Mouse (Mus musculus) limb, embryonic 14.5 days (tissue): ENCODE measurements around the gene Rbm20. TPM values are rescaled to one million over a fixed set of nuclear protein-coding genes. Genes with fewer than 3 reads are reported as not detected.

Source experiments
- ATAC-seq: fragments of 200-750 bp; cut with Nextera tagmentation; 2 replicates; pipeline ENCODE4 v1.8.0; 2017; ENCODE audit warnings: low read depth, moderate number of reproducible peaks, moderate TSS enrichment; ENCODE audit not compliant: low FRiP score
- DNase-seq: peaks from one replicate; pipeline ENCODE4 v3.0.0-alpha.2; 2015; ENCODE audit warnings: low spot score
- H3K27ac ChIP-seq: fragments of 300-500 bp; sonication (generic); replicated peaks from 2 replicates; pipeline ENCODE4 v1.5.1; 2014; ENCODE audit warnings: low read depth, mild to moderate bottlenecking, low read length, moderate library complexity, mixed read lengths
- H3K27me3 ChIP-seq: fragments of 300-500 bp; sonication (generic); 2 replicates; pipeline ENCODE4 v1.6.1; 2014; ENCODE audit warnings: low read length, mixed read lengths; ENCODE audit not compliant: control insufficient read depth, insufficient read depth
- H3K36me3 ChIP-seq: fragments of 300-500 bp; sonication (generic); 2 replicates; pipeline ENCODE4 v1.6.1; 2014; ENCODE audit warnings: mild to moderate bottlenecking, low read length, moderate library complexity, mixed read lengths; ENCODE audit not compliant: control insufficient read depth, insufficient read depth
- H3K4me1 ChIP-seq: fragments of 300-500 bp; sonication (generic); 2 replicates; pipeline ENCODE4 v1.6.1; 2014; ENCODE audit warnings: antibody characterized with exemption, low read length, mixed read lengths; ENCODE audit not compliant: control insufficient read depth, insufficient read depth
- H3K4me2 ChIP-seq: fragments of 300-500 bp; sonication (generic); replicated peaks from 2 replicates; pipeline ENCODE4 v1.6.1; 2014; ENCODE audit warnings: low read depth, mild to moderate bottlenecking, low read length, moderate library complexity; ENCODE audit not compliant: severe bottlenecking
- H3K4me3 ChIP-seq: fragments of 300-500 bp; sonication (generic); replicated peaks from 2 replicates; pipeline ENCODE4 v1.5.1; 2014; ENCODE audit warnings: low read length
- H3K9ac ChIP-seq: fragments of 300-500 bp; sonication (generic); 2 replicates; pipeline ENCODE4 v1.6.1; 2014; ENCODE audit warnings: mild to moderate bottlenecking, low read depth, low read length, moderate library complexity; ENCODE audit not compliant: severe bottlenecking
- H3K9me3 ChIP-seq: fragments of 300-500 bp; sonication (generic); 2 replicates; pipeline ENCODE4 v1.6.1; 2016; ENCODE audit warnings: low read length; ENCODE audit not compliant: control insufficient read depth
- POLR2A ChIP-seq: fragments of 200-500 bp; IDR thresholded peaks from 2 replicates; pipeline ENCODE4 v1.8.0; 2012; ENCODE audit warnings: inconsistent platforms, mild to moderate bottlenecking, moderate library complexity, borderline replicate concordance; ENCODE audit not compliant: insufficient read depth, insufficient read length; ENCODE audit errors: extremely low read depth
- WGBS: fragments of 180-500 bp; shearing (Covaris S2); extraction: QIAGEN DNeasy Blood & Tissue Kit; methylation state at CpG from one replicate; pipeline ENCODE4 v1.1.7; 2014; 5-methylcytosine and 5-hydroxymethylcytosine counted together
- polyA plus RNA-seq, 2 experiments: library from polyadenylated mRNA; depleted of rRNA in 1 of 2; stranded (reverse) in 1 of 2; unstranded in 1 of 2; fragments of >200 nt; fragmentation: Nextera tagmentation in 1 of 2; extraction: Ambion mirVana in 1 of 2; gene quantifications; 2 replicates each; pipeline versions ENCODE4 v1.2.1 to v1.2.3; 2012 to 2014

Gene Rbm20
- polyA plus RNA-seq, 2 experiments: 5.5 to 10.0 TPM

DNA sequence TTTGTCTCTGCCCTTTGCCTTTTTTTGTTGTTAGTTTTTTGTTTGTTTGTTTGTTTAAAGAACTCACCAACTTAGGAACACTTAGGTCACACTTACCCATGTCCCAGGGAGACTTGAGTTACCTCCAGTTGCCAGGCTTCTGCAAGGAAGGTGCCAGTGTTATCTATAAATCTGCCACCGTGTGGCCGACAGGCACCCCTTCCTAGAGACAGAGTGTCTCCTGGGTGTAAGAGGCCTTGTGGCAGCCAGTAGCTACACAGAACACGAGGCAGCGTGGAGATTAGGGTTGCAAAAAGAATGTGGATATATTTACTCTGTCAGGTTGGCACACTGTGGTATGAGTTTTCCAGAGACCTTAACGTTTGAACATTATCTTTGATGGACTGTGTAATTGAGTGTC lies 29.1 kb upstream of the Rbm20 start:
- no peaks in the 10 kb centered on the region for H3K27me3 ChIP-seq
- no peaks in the 10 kb centered on the region for H3K9me3 ChIP-seq
- WGBS: 37% methylated on average over 5 of the region's 5 CpGs
- no peak for ATAC-seq
- TF ChIP-seq POLR2A: no peak
- no peak for DNase-seq
- no peak overlapping the region for H3K4me2 ChIP-seq
- peaks cover 39% of the 10 kb centered on the region for H3K36me3 ChIP-seq
- no peak overlapping the region for H3K4me3 ChIP-seq
- 0 out of 2 replicates have a peak, but pooled peaks cover 4% of the 10 kb centered on the region for H3K4me1 ChIP-seq
- H3K27ac ChIP-seq: no peak overlapping the region
- H3K9ac ChIP-seq: no peak overlapping the region

DNA sequence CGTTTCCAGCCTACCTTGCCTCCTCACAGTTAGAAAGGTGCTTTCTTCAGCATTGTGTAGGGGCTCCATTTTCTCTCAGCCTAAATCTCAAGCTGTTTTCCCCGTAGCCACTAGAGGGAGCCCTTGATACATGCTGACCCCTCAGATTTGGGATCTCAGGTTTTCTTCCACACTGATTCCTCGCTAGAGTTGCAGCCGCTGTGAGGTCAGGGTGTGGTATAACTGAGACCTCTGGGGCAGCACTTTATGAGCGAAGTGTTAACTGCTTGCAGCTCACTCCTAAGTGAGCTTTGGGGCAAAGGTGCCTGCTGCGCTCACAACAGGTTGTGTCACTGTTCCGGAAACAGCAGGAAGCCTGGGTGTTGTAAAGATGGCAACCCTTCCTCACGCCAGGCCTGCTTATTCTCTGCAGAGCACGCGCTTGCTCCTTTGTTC lies 28.3 kb upstream of the Rbm20 start:
- Histone ChIP-seq H3K9me3 (no peaks in the 10 kb centered on the region), H3K9ac (no peak overlapping the region), H3K4me2 (0 out of 2 replicates have a peak overlapping the region, but pooled peaks have one; percentile 24), H3K27me3 (no peaks in the 10 kb centered on the region), H3K4me3 (no peak overlapping the region), H3K4me1 (peaks cover 8% of the 10 kb centered on the region), H3K27ac (no peak overlapping the region), H3K36me3 (peaks cover 31% of the 10 kb centered on the region)
- WGBS: 11% methylated on average over 10 of the region's 10 CpGs
- peak; percentile 67 for ATAC-seq
- no peak for TF ChIP-seq POLR2A
- peak; percentile 76 for DNase-seq

DNA sequence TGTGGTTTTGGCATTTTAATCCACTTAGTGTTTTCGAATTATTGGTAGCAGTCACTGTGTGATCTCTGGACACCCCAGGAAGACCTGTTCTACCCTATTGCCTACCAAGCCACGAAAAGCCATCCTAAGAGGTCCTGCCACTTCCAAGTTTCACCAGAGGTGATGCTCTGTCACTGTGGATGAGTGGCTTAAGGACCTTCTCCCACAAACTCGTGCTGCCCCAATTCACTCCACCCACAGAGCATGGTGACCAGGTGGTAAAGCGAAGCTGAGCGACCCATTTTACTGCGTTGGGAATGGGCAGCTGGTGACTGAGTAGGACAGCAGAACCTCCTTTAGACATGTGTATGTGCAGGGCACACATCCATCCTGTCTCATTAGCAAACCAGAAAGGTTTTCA lies 27.7 kb upstream of the Rbm20 start:
- no peaks in the 10 kb centered on the region for H3K27me3 ChIP-seq
- ATAC-seq (no peak), DNase-seq (no peak)
- no peak overlapping the region for H3K27ac ChIP-seq
- H3K4me2 ChIP-seq: no peak overlapping the region
- H3K4me3 ChIP-seq: no peak overlapping the region
- 63% methylated on average over 6 of the region's 6 CpGs for WGBS
- no peak for TF ChIP-seq POLR2A
- H3K9me3 ChIP-seq: no peaks in the 10 kb centered on the region
- H3K36me3 ChIP-seq: peaks cover 28% of the 10 kb centered on the region
- no peak overlapping the region for H3K9ac ChIP-seq
- peaks cover 14% of the 10 kb centered on the region for H3K4me1 ChIP-seq

DNA sequence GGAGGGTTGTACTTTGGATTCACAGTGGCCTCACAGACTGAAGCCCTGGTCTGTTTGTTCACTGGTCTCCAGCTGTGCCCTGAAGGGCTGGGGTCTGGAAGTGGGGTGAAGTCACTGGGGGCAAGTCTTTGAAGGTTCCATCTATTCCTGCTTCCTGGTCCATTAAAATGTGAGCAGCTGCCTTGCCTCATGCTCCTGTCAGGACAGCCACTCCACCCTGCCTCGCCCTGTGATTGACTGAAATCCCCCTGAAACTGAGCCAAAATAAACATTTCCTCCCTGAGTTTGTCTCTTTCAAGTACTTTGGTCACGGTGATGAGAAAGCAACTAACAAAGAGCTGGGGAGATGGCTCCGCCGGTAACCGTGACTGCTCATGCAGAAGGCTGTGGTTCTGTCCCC lies 27.3 kb upstream of the Rbm20 start:
- Histone ChIP-seq H3K9ac (no peak overlapping the region), H3K4me1 (peaks cover 18% of the 10 kb centered on the region), H3K4me3 (no peak overlapping the region), H3K9me3 (no peaks in the 10 kb centered on the region), H3K27me3 (no peaks in the 10 kb centered on the region), H3K36me3 (peaks cover 25% of the 10 kb centered on the region), H3K4me2 (no peak overlapping the region), H3K27ac (no peak overlapping the region)
- no peak for TF ChIP-seq POLR2A
- ATAC-seq (no peak), DNase-seq (no peak)
- WGBS: 82% methylated on average over 5 of the region's 5 CpGs

DNA sequence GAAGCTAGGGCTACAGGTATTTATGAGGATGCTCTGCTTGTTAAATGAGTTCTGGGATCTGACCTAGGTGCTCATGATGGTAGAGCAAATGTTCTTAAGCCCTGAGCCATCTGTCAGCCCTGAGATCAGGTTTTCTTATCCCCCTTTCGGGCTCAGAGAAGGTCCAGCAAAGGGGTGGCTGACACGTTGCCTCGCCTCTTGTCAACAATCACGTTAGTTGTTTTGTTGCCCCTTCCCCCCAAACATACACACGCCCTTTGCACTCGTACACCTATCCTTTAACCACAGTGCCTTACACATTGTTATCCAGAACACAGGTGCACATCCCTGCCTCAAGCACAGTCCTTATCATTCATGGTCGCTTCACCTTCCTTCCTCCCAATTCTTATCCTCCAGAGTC lies 26.2 kb upstream of the Rbm20 start:
- no peak for TF ChIP-seq POLR2A
- Histone ChIP-seq H3K9me3 (no peaks in the 10 kb centered on the region), H3K27me3 (no peaks in the 10 kb centered on the region), H3K4me3 (no peak overlapping the region), H3K9ac (no peak overlapping the region), H3K36me3 (peaks cover 21% of the 10 kb centered on the region), H3K4me2 (no peak overlapping the region), H3K4me1 (peaks cover 18% of the 10 kb centered on the region), H3K27ac (no peak overlapping the region)
- 85% methylated on average over 7 of the region's 7 CpGs for WGBS
- ATAC-seq (no peak), DNase-seq (no peak)

DNA sequence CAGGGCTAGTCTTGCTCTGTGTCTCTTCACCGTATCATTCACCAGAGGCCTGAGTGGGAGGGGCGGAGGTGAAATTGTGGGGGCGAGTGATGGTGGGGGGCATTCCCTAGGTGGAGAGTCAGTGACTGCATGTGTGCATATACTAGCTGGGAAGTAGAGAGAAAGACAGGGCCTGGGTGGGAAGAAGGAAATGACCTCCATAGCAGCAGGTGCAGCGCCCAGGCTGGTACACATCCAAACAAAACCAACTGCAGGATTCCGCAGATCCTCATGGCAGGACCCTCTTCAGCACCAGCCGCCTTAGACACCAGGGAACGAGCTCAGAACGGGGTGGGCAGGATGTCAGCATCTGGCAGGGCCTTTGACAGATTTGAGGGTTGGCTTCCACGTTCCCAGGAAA lies 24.8 kb upstream of the Rbm20 start:
- TF ChIP-seq POLR2A: no peak
- no peaks in the 10 kb centered on the region for H3K27me3 ChIP-seq
- no peaks in the 10 kb centered on the region for H3K9me3 ChIP-seq
- H3K36me3 ChIP-seq: peaks cover 10% of the 10 kb centered on the region; the same call in 1 of the 2 replicates
- no peak overlapping the region for H3K4me3 ChIP-seq
- ATAC-seq (no peak), DNase-seq (no peak)
- H3K9ac ChIP-seq: no peak overlapping the region
- WGBS: 69% methylated on average over 9 of the region's 9 CpGs
- H3K27ac ChIP-seq: no peak overlapping the region
- H3K4me1 ChIP-seq: peaks cover 18% of the 10 kb centered on the region
- H3K4me2 ChIP-seq: no peak overlapping the region
